Mouse (Mus musculus): ENCODE data around the gene Ssx9. TPM values are rescaled to one million over a fixed set of nuclear protein-coding genes. Genes with fewer than 3 reads are reported as not detected.

Ssx9 gene
- not detected for total RNA-seq (2023)

DNA sequence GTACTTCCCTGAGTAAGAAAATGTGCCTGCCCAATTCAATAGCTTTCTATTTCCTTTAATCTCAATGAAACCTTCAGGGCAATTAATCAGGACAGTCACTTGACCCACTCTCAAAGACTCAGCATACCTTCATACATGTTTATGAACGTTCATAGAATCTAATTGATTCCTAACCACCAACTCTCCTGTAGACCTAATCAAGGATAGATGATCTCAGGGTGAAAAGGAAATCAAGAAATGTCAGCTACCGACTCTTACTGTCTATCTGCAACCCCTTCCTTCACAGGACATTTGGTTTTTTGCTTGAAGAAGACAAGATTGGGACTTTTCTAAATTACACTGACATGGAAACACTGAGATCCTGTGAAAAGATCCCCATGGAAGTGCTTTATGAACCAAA, at the start of gene Ssx9:
Gene Ssx9, plus strand, starts transcription at position 301 of the 400 bp plus-strand sequence.

DNA sequence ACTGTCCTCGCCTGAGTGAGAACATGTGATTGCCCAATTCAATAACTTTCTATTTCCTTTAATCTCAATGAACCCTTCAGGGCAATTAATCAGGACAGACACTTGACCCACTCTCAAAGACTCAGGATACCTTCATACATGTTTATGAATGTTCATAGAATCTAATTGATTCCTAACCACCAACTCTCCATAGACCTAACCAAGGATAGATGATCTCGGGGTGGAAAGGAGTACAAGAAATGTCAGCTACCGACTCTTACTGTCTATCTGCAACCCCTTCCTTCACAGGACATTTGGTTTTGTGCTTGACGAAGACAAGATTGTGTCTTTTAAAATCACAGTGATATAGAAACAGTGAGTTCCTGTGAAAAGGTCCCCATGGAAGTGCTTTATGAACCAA, 55.2 kb downstream of the Ssx9 start, which contains the start of gene Ssxb5:
Gene Ssxb5, plus strand, starts transcription at position 301 of the 400 bp plus-strand sequence.

Other genes with a start within 250 kb of the Ssx9 start
- not detected for gene Gm14459, start 223.5 kb upstream of the Ssx9 start, total RNA-seq (2023)
- not detected for gene Ssxb6, start 200.2 kb upstream of the Ssx9 start, total RNA-seq (2023)
- gene Ssxb3, start 156.6 kb upstream of the Ssx9 start, total RNA-seq (2023), result not detected
- gene Ssxb8, start 57.6 kb upstream of the Ssx9 start, total RNA-seq (2023), result not detected
- not detected for gene Ssxb5, start 55.3 kb downstream of the Ssx9 start, total RNA-seq (2023)
- gene Gm6592, start 95.6 kb downstream of the Ssx9 start, total RNA-seq (2023), result not detected
- gene Gm5751, start 125.8 kb downstream of the Ssx9 start, total RNA-seq (2023), result not detected
- gene B630019K06Rik, start 143.9 kb downstream of the Ssx9 start, total RNA-seq (2023), result 2.2 TPM
- gene Fthl17b, start 214.5 kb downstream of the Ssx9 start, total RNA-seq (2023), result not detected
- gene Fthl17c, start 228.1 kb downstream of the Ssx9 start, total RNA-seq (2023), result not detected
- not detected for gene Fthl17d, start 238.3 kb downstream of the Ssx9 start, total RNA-seq (2023)